Mouse (Mus musculus) liver, embryonic 15.5 days (tissue): ENCODE results near the gene Phospho2. TPM values are rescaled to one million over a fixed set of nuclear protein-coding genes. Genes with fewer than 3 reads are reported as not detected.

Experiments
- polyA plus RNA-seq: library from polyadenylated mRNA; unstranded; fragments of >200 nt; fragmentation: Nextera tagmentation; extraction: Ambion mirVana; gene quantifications from 2 replicates; pipeline ENCODE4 v1.2.1, GENCODE M21; 2015

Gene Phospho2
- polyA plus RNA-seq, 1 experiment from 2014 or later = 11.1 TPM

Other genes starting within 250 kb of the Phospho2 start
- gene Lrp2, start 203.6 kb upstream of the Phospho2 start, polyA plus RNA-seq = 0.05 and 0.12 TPM in 2 replicates
- gene Bbs5, start 142.5 kb upstream of the Phospho2 start, polyA plus RNA-seq = 2.8 and 3.5 TPM in 2 replicates
- 0.66 and 1.5 TPM in 2 replicates for gene Klhl41, start 119.5 kb upstream of the Phospho2 start, polyA plus RNA-seq
- 3.3 and 3.4 TPM in 2 replicates for gene Fastkd1, start 76.1 kb upstream of the Phospho2 start, polyA plus RNA-seq
- 48.2 and 51.8 TPM in 2 replicates for gene Ppig, start 67.1 kb upstream of the Phospho2 start, polyA plus RNA-seq
- 0.14 and 0.16 TPM in 2 replicates for gene Ccdc173, start within 50 bp of the Phospho2 start, polyA plus RNA-seq
- gene Klhl23, start 32.3 kb downstream of the Phospho2 start, polyA plus RNA-seq = 18.1 and 19.4 TPM in 2 replicates
- 108 and 133 TPM in 2 replicates for gene Ssb, start 71.9 kb downstream of the Phospho2 start, polyA plus RNA-seq
- 24.1 and 29.1 TPM in 2 replicates for gene Mettl5, start 96.0 kb downstream of the Phospho2 start, polyA plus RNA-seq
- gene Ubr3, start 107.6 kb downstream of the Phospho2 start, polyA plus RNA-seq = 5.5 and 5.6 TPM in 2 replicates
- not detected in 2 replicates for gene Myo3b, start 249.5 kb downstream of the Phospho2 start, polyA plus RNA-seq